Mouse (Mus musculus) embryonic facial prominence, embryonic 11.5 days (tissue): ENCODE results near the gene Fam216b. TPM values are rescaled to one million over a fixed set of nuclear protein-coding genes. Genes with fewer than 3 reads are reported as not detected.

ENCODE experiments used
- ATAC-seq: fragments of 200-750 bp; cut with Nextera tagmentation; replicated peaks from 2 replicates; pipeline ENCODE4 v1.8.0; 2017; ENCODE audit warnings: low read depth; ENCODE audit not compliant: insufficient number of reproducible peaks, low FRiP score, low TSS enrichment
- DNase-seq: peaks from one replicate; pipeline ENCODE4 v3.0.0-alpha.2; 2015; ENCODE audit warnings: low spot score
- H3K27ac ChIP-seq: fragments of 300-500 bp; sonication (generic); replicated peaks from 2 replicates; pipeline ENCODE4 v1.5.1; 2014; ENCODE audit warnings: mild to moderate bottlenecking, low read depth, low read length, control low read depth
- H3K27me3 ChIP-seq: fragments of 300-500 bp; sonication (generic); 2 replicates; pipeline ENCODE4 v1.6.1; 2014; ENCODE audit warnings: mild to moderate bottlenecking, low read length, moderate library complexity, mixed read lengths; ENCODE audit not compliant: control insufficient read depth, insufficient read depth
- H3K36me3 ChIP-seq: fragments of 300-500 bp; sonication (generic); replicated peaks from 2 replicates; pipeline ENCODE4 v1.6.1; 2014; ENCODE audit warnings: low read depth, mild to moderate bottlenecking, low read length, moderate library complexity, mixed read lengths; ENCODE audit not compliant: control insufficient read depth, insufficient read depth
- H3K4me1 ChIP-seq: fragments of 300-500 bp; sonication (generic); 2 replicates; pipeline ENCODE4 v1.6.1; 2014; ENCODE audit warnings: low read length, mixed read lengths; ENCODE audit not compliant: control insufficient read depth, insufficient read depth
- H3K4me2 ChIP-seq: fragments of 300-500 bp; sonication (generic); 2 replicates; pipeline ENCODE4 v1.6.1; 2014; ENCODE audit warnings: low read depth, mild to moderate bottlenecking, control low read depth, low read length, moderate library complexity
- H3K4me3 ChIP-seq: fragments of 300-500 bp; sonication (generic); 2 replicates; pipeline ENCODE4 v1.5.1; 2014; ENCODE audit warnings: low read depth, low read length, control low read depth
- H3K9ac ChIP-seq: fragments of 300-500 bp; sonication (generic); replicated peaks from 2 replicates; pipeline ENCODE4 v1.6.1; 2014; ENCODE audit warnings: mild to moderate bottlenecking, control low read depth, low read length
- H3K9me3 ChIP-seq: fragments of 300-500 bp; sonication (generic); replicated peaks from 2 replicates; pipeline ENCODE4 v1.6.1; 2016; ENCODE audit warnings: mild to moderate bottlenecking, low read length, inconsistent platforms, mixed read lengths; ENCODE audit not compliant: control insufficient read depth
- WGBS: fragments of 180-500 bp; shearing (Covaris S2); extraction: QIAGEN DNeasy Blood & Tissue Kit; methylation state at CpG from one replicate; pipeline ENCODE4 v1.1.7; 2014; 5-methylcytosine and 5-hydroxymethylcytosine counted together
- polyA plus RNA-seq: library from polyadenylated mRNA; unstranded; fragments of >200 nt; fragmentation: Nextera tagmentation; extraction: Ambion mirVana; gene quantifications from 2 replicates; pipeline ENCODE4 v1.2.1, GENCODE M21; 2014

Gene Fam216b
- polyA plus RNA-seq, 1 experiment from 2014 or later = not detected

DNA sequence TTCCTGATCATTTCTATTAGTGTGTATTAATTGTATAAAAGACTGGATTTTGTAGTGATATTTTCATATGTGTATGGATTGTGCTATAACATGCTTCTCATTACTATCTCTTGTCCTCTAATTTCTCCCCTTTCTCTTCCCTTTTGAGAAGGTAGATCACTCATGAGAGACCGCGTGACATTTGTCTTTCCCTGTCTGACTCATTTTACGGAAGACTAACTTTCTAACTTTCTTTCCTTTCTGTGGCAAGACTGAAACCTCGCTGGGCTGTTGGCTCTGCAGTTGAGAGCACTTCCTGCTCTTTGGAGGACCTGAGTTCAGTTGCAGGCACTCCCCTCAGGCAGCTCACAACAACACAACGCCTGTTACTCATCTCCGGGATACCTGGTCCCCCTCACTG, 48.2 kb downstream of the Fam216b start:
- no peak for DNase-seq
- H3K36me3 ChIP-seq = no peaks in the 10 kb centered on the region
- H3K4me3 ChIP-seq = no peak overlapping the region
- ATAC-seq = no peak
- H3K27ac ChIP-seq = no peak overlapping the region
- no peaks in the 10 kb centered on the region for H3K9me3 ChIP-seq
- no peaks in the 10 kb centered on the region for H3K27me3 ChIP-seq
- H3K4me2 ChIP-seq = no peak overlapping the region
- no peaks in the 10 kb centered on the region for H3K4me1 ChIP-seq
- 83% methylated on average over 6 of the region's 6 CpGs for WGBS
- H3K9ac ChIP-seq = no peak overlapping the region

DNA sequence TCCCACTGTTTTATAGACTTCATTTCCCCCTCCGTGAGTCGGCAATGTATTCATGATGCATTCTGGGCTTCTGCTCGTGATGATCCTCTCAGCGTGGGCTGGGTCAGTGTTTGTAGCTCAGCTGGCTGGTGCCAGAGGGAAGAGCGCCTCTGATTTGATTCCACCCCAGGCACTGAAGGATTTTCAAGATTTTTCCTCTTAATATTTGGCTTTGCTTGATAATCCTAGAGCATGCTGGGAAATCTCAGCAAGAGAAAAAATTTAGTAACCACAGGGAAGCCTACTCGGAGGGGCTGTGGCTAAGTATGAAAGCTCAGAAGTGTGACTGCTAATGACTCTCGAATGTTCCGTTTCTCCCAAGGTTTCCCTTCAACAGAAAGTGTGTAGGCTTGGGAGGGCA, 49.9 kb downstream of the Fam216b start:
- no peak for DNase-seq
- 72% methylated on average over 8 of the region's 8 CpGs for WGBS
- no peaks in the 10 kb centered on the region for H3K9me3 ChIP-seq
- H3K27ac ChIP-seq = no peak overlapping the region
- no peak overlapping the region for H3K4me2 ChIP-seq
- H3K27me3 ChIP-seq = no peaks in the 10 kb centered on the region
- H3K4me1 ChIP-seq = no peaks in the 10 kb centered on the region
- no peak overlapping the region for H3K4me3 ChIP-seq
- H3K36me3 ChIP-seq = no peaks in the 10 kb centered on the region
- H3K9ac ChIP-seq = no peak overlapping the region
- ATAC-seq = no peak

Other genes starting within 250 kb of the Fam216b start
- gene Dnajc15, start 213.9 kb downstream of the Fam216b start, polyA plus RNA-seq = 126 and 129 TPM in 2 replicates
- 0.13 and 0.33 TPM in 2 replicates for gene Epsti1, start 184.8 kb downstream of the Fam216b start, polyA plus RNA-seq
- 0.15 and 0.33 TPM in 2 replicates for gene Tnfsf11, start 219.0 kb upstream of the Fam216b start, polyA plus RNA-seq